Mouse (Mus musculus): ENCODE data around the gene Add1. TPM values are rescaled to one million over a fixed set of nuclear protein-coding genes. Genes with fewer than 3 reads are reported as not detected.

Gene Add1
- polyA plus RNA-seq, 1 experiment: 376 TPM

GRCm38 (mm10) chr5:34659686-34660590, 86.5 kb downstream of the Add1 start, which contains the start of the genes Nop14 and Grk4:
Gene Nop14, minus strand, starts transcription at chr5:34660148.
Gene Grk4, plus strand, starts transcription at chr5:34660379.
- TF ChIP-seq POLR2A (IDR thresholded peaks at IDR 0.05; ENCODE audit: extremely low read depth, insufficient read depth, low read length) (peak; percentile 95), CTCF (IDR thresholded peaks at IDR 0.05; ENCODE audit: extremely low read depth, insufficient read depth, low read length) (peak; percentile 56)
- H3K4me3 ChIP-seq (ENCODE audit: insufficient read depth, low read length): peak within 1 kb of the TSS; percentile 39
- peaks cover 3% of the 10 kb centered on the region; the same call in 1 of the 2 replicates for H3K4me1 ChIP-seq (ENCODE audit: control insufficient read depth, insufficient read depth, low read length)
- peak within 1 kb of the TSS; percentile 32 for H3K27ac ChIP-seq (ENCODE audit: insufficient read depth, low read length)

GRCm38 (mm10) chr5:34660591-34661130, 87.2 kb downstream of the Add1 start:
- H3K4me3 ChIP-seq (ENCODE audit: insufficient read depth, low read length): peak overlapping the region; percentile 39
- H3K4me1 ChIP-seq (ENCODE audit: control insufficient read depth, insufficient read depth, low read length): peaks cover 3% of the 10 kb centered on the region; the same call in 1 of the 2 replicates
- H3K27ac ChIP-seq (ENCODE audit: insufficient read depth, low read length): peak overlapping the region; percentile 32
- TF ChIP-seq CTCF (IDR thresholded peaks at IDR 0.05; ENCODE audit: extremely low read depth, insufficient read depth, low read length) (no peak), POLR2A (IDR thresholded peaks at IDR 0.05; ENCODE audit: extremely low read depth, insufficient read depth, low read length) (no peak)

- peaks cover 3% of the 10 kb centered on the region; the same call in 1 of the 2 replicates for H3K4me1 ChIP-seq (ENCODE audit: control insufficient read depth, insufficient read depth, low read length)
- H3K27ac ChIP-seq (ENCODE audit: insufficient read depth, low read length): no peak overlapping the region
- no peak overlapping the region for H3K4me3 ChIP-seq (ENCODE audit: insufficient read depth, low read length)
- TF ChIP-seq POLR2A (IDR thresholded peaks at IDR 0.05; ENCODE audit: extremely low read depth, insufficient read depth, low read length) (no peak), CTCF (IDR thresholded peaks at IDR 0.05; ENCODE audit: extremely low read depth, insufficient read depth, low read length) (no peak)
Measured at GRCm38 (mm10) chr5:34661909-34662308, 88.4 kb downstream of the Add1 start.

GRCm38 (mm10) chr5:34663231-34663630, 89.8 kb downstream of the Add1 start:
- Histone ChIP-seq H3K4me3 (ENCODE audit: insufficient read depth, low read length) (no peak overlapping the region), H3K27ac (ENCODE audit: insufficient read depth, low read length) (no peak overlapping the region), H3K4me1 (ENCODE audit: control insufficient read depth, insufficient read depth, low read length) (peaks cover 3% of the 10 kb centered on the region; the same call in 1 of the 2 replicates)
- no peak for TF ChIP-seq POLR2A (IDR thresholded peaks at IDR 0.05; ENCODE audit: extremely low read depth, insufficient read depth, low read length)
- TF ChIP-seq CTCF (IDR thresholded peaks at IDR 0.05; ENCODE audit: extremely low read depth, insufficient read depth, low read length): no peak

GRCm38 (mm10) chr5:34669493-34669892, 96.0 kb downstream of the Add1 start:
- Histone ChIP-seq H3K4me1 (ENCODE audit: control insufficient read depth, insufficient read depth, low read length) (no peaks in the 10 kb centered on the region), H3K27ac (ENCODE audit: insufficient read depth, low read length) (no peak overlapping the region), H3K4me3 (ENCODE audit: insufficient read depth, low read length) (no peak overlapping the region)
- TF ChIP-seq CTCF (IDR thresholded peaks at IDR 0.05; ENCODE audit: extremely low read depth, insufficient read depth, low read length): no peak
- no peak for TF ChIP-seq POLR2A (IDR thresholded peaks at IDR 0.05; ENCODE audit: extremely low read depth, insufficient read depth, low read length)

- no peak overlapping the region for H3K27ac ChIP-seq (ENCODE audit: insufficient read depth, low read length)
- TF ChIP-seq POLR2A (IDR thresholded peaks at IDR 0.05; ENCODE audit: extremely low read depth, insufficient read depth, low read length): no peak
- peak; percentile 22; the same call in 1 of the 2 replicates for TF ChIP-seq CTCF (IDR thresholded peaks at IDR 0.05; ENCODE audit: extremely low read depth, insufficient read depth, low read length)
Measured at GRCm38 (mm10) chr5:34670280-34670679, 96.8 kb downstream of the Add1 start.

More at GRCm38 (mm10) chr5:34670280-34670679, 96.8 kb downstream of the Add1 start:
- Histone ChIP-seq H3K4me1 (ENCODE audit: control insufficient read depth, insufficient read depth, low read length) (no peaks in the 10 kb centered on the region), H3K4me3 (ENCODE audit: insufficient read depth, low read length) (no peak overlapping the region)

Other genes with a start within 250 kb of the Add1 start
- gene Rnf4, start 237.4 kb upstream of the Add1 start, polyA plus RNA-seq (2012; rRNA removed): 82.6 and 88.2 TPM in 2 replicates
- 32.7 and 42.0 TPM in 2 replicates for gene Fam193a, start 203.7 kb upstream of the Add1 start, polyA plus RNA-seq (2012; rRNA removed)
- 27.3 and 38.6 TPM in 2 replicates for gene Tnip2, start 59.7 kb upstream of the Add1 start, polyA plus RNA-seq (2012; rRNA removed)
- 3.5 TPM in 2 replicates for gene Sh3bp2, start 47.8 kb upstream of the Add1 start, polyA plus RNA-seq (2012; rRNA removed)
- 103 and 106 TPM in 2 replicates for gene Mfsd10, start 63.5 kb downstream of the Add1 start, polyA plus RNA-seq (2012; rRNA removed)
- 15.5 and 16.6 TPM in 2 replicates for gene Nop14, start 86.5 kb downstream of the Add1 start, polyA plus RNA-seq (2012; rRNA removed)
- gene Grk4, start 86.7 kb downstream of the Add1 start, polyA plus RNA-seq (2012; rRNA removed): 3.2 and 4.1 TPM in 2 replicates
- 43.1 and 46.6 TPM in 2 replicates for gene Htt, start 188.1 kb downstream of the Add1 start, polyA plus RNA-seq (2012; rRNA removed)